Mouse (Mus musculus): ENCODE data around the gene Kank2. TPM values are rescaled to one million over a fixed set of nuclear protein-coding genes. Genes with fewer than 3 reads are reported as not detected.
"Not testable (repeated sequence)": the region's sequence is repeated elsewhere in the genome, so short reads cannot be mapped to it uniquely, and the experiment has no call there.

The Kank2 gene
- total and polyA plus RNA-seq, 2 experiments from 2014 or later = 10.3 to 78.5 TPM

- Histone ChIP-seq H3K36me3 (replicated peaks; ENCODE audit: control insufficient read depth, insufficient read depth, low read length) (peaks cover 46% of the 10 kb centered on the region), H3K9ac (replicated peaks; ENCODE audit: low read depth, low read length) (no peak overlapping the region), H3K4me3 (ENCODE audit: low read depth, low read length) (no peak overlapping the region), H3K4me1 (ENCODE audit: control insufficient read depth, insufficient read depth) (peaks cover 16% of the 10 kb centered on the region; the same call in 1 of the 2 replicates), H3K27ac (ENCODE audit: low read depth) (no peak overlapping the region), H3K9me3 (replicated peaks; ENCODE audit: control insufficient read depth, low read length) (no peaks in the 10 kb centered on the region), H3K27me3 (ENCODE audit: control insufficient read depth, insufficient read depth, low read length) (no peaks in the 10 kb centered on the region), H3K4me2 (ENCODE audit: low read depth, low read length) (no peak overlapping the region)
- DNase-seq (ENCODE audit: low spot score) (no peak), ATAC-seq (ENCODE audit: insufficient read depth, low read depth) (no peak)
- 82% methylated on average over 7 of the region's 7 CpGs for WGBS
- TF ChIP-seq CTCF (IDR thresholded peaks at IDR 0.05; ENCODE audit: low read depth) = no peak
- TF ChIP-seq EP300 (IDR thresholded peaks at IDR 0.05; ENCODE audit: low read depth) = no peak
Observed at GRCm38 (mm10) chr9:21784517-21785307, 13.8 kb downstream of the Kank2 start.

GRCm38 (mm10) chr9:21781657-21782468 lies 16.7 kb downstream of the Kank2 start:
- 36% methylated on average over 15 of the region's 15 CpGs for WGBS
- TF ChIP-seq CTCF (IDR thresholded peaks at IDR 0.05; ENCODE audit: low read depth) (no peak), EP300 (IDR thresholded peaks at IDR 0.05; ENCODE audit: low read depth) (peak; percentile 66; the same call in 1 of the 2 replicates)
- ATAC-seq (ENCODE audit: insufficient read depth, low read depth) = peak; percentile 91
- peak; percentile 84 for DNase-seq (ENCODE audit: low spot score)
- H3K27ac ChIP-seq (ENCODE audit: low read depth) = peak overlapping the region; percentile 84
- H3K4me2 ChIP-seq (ENCODE audit: low read depth, low read length) = no peak overlapping the region
- no peaks in the 10 kb centered on the region for H3K9me3 ChIP-seq (replicated peaks; ENCODE audit: control insufficient read depth, low read length)
- H3K36me3 ChIP-seq (replicated peaks; ENCODE audit: control insufficient read depth, insufficient read depth, low read length) = peaks cover 59% of the 10 kb centered on the region
- H3K4me3 ChIP-seq (ENCODE audit: low read depth, low read length) = no peak overlapping the region
- peaks cover 3% of the 10 kb centered on the region; the same call in 1 of the 2 replicates for H3K4me1 ChIP-seq (ENCODE audit: control insufficient read depth, insufficient read depth)
- no peaks in the 10 kb centered on the region for H3K27me3 ChIP-seq (ENCODE audit: control insufficient read depth, insufficient read depth, low read length)
- no peak overlapping the region for H3K9ac ChIP-seq (replicated peaks; ENCODE audit: low read depth, low read length)

- DNase-seq (ENCODE audit: low spot score) (no peak), ATAC-seq (ENCODE audit: insufficient read depth, low read depth) (no peak)
- no peak overlapping the region for H3K9ac ChIP-seq (replicated peaks; ENCODE audit: low read depth, low read length)
- H3K4me2 ChIP-seq (ENCODE audit: low read depth, low read length) = no peak overlapping the region
- H3K4me1 ChIP-seq (ENCODE audit: control insufficient read depth, insufficient read depth) = peaks cover 3% of the 10 kb centered on the region; the same call in 1 of the 2 replicates
- 82% methylated on average over 3 of the region's 3 CpGs for WGBS
- no peaks in the 10 kb centered on the region for H3K9me3 ChIP-seq (replicated peaks; ENCODE audit: control insufficient read depth, low read length)
- no peak overlapping the region for H3K27ac ChIP-seq (ENCODE audit: low read depth)
- H3K36me3 ChIP-seq (replicated peaks; ENCODE audit: control insufficient read depth, insufficient read depth, low read length) = peaks cover 73% of the 10 kb centered on the region
- TF ChIP-seq CTCF (IDR thresholded peaks at IDR 0.05; ENCODE audit: low read depth) (no peak), EP300 (IDR thresholded peaks at IDR 0.05; ENCODE audit: low read depth) (no peak)
- no peak overlapping the region for H3K4me3 ChIP-seq (ENCODE audit: low read depth, low read length)
- H3K27me3 ChIP-seq (ENCODE audit: control insufficient read depth, insufficient read depth, low read length) = no peaks in the 10 kb centered on the region
Observed at GRCm38 (mm10) chr9:21777726-21778125, 20.8 kb downstream of the Kank2 start.

- Histone ChIP-seq H3K4me1 (ENCODE audit: control insufficient read depth, insufficient read depth) (peaks cover 7% of the 10 kb centered on the region), H3K36me3 (replicated peaks; ENCODE audit: control insufficient read depth, insufficient read depth, low read length) (peaks cover 80% of the 10 kb centered on the region), H3K9me3 (replicated peaks; ENCODE audit: control insufficient read depth, low read length) (no peaks in the 10 kb centered on the region), H3K4me2 (ENCODE audit: low read depth, low read length) (no peak overlapping the region), H3K27me3 (ENCODE audit: control insufficient read depth, insufficient read depth, low read length) (no peaks in the 10 kb centered on the region), H3K27ac (ENCODE audit: low read depth) (no peak overlapping the region), H3K9ac (replicated peaks; ENCODE audit: low read depth, low read length) (no peak overlapping the region), H3K4me3 (ENCODE audit: low read depth, low read length) (no peak overlapping the region)
- TF ChIP-seq CTCF (IDR thresholded peaks at IDR 0.05; ENCODE audit: low read depth) (no peak), EP300 (IDR thresholded peaks at IDR 0.05; ENCODE audit: low read depth) (no peak)
- no peak for DNase-seq (ENCODE audit: low spot score)
- 90% methylated on average over 16 of the region's 16 CpGs for WGBS
- no peak for ATAC-seq (ENCODE audit: insufficient read depth, low read depth)
Observed at GRCm38 (mm10) chr9:21774353-21774752, 24.2 kb downstream of the Kank2 start.

DNA sequence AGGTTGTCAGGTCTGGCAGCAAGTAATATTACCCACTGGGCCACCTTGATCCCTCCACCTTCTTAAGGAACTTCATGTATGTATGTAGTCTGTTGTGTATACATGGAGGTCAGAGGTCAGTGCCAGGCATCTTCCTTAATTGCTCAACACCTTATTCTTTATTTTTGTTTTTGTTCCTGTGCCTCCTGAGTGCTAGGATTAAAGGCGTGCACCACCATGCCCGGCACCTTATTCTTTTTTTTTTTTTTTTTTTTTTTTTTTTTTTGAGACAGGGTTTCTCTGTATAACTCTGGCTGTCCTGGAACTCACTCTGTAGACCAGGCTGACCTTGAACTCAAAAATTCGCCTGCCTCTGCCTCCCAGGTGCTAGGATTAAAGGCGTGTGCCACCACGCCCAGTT lies 25.1 kb downstream of the Kank2 start:
- not testable (repeated sequence) for H3K4me2 ChIP-seq (ENCODE audit: low read depth, low read length); ATAC-seq (ENCODE audit: insufficient read depth, low read depth)

More for the DNA sequence above, 25.1 kb downstream of the Kank2 start:
- Histone ChIP-seq H3K4me1 (ENCODE audit: control insufficient read depth, insufficient read depth) (peaks cover 17% of the 10 kb centered on the region), H3K36me3 (replicated peaks; ENCODE audit: control insufficient read depth, insufficient read depth, low read length) (peaks cover 78% of the 10 kb centered on the region)
- H3K4me3 ChIP-seq (ENCODE audit: low read depth, low read length); H3K27ac ChIP-seq (ENCODE audit: low read depth); H3K27me3 ChIP-seq (ENCODE audit: control insufficient read depth, insufficient read depth, low read length); DNase-seq (ENCODE audit: low spot score); H3K9ac ChIP-seq (replicated peaks; ENCODE audit: low read depth, low read length); H3K9me3 ChIP-seq (replicated peaks; ENCODE audit: control insufficient read depth, low read length): not testable (repeated sequence)
- 85% methylated on average over 5 of the region's 5 CpGs for WGBS
